Mouse (Mus musculus): ENCODE data around the gene Zmynd15. TPM values are rescaled to one million over a fixed set of nuclear protein-coding genes. Genes with fewer than 3 reads are reported as not detected.
"Not testable (repeated sequence)": the region's sequence is repeated elsewhere in the genome, so short reads cannot be mapped to it uniquely, and the experiment has no call there.

Zmynd15 gene
- total RNA-seq, 2 experiments from 2014 or later, result not detected

DNA sequence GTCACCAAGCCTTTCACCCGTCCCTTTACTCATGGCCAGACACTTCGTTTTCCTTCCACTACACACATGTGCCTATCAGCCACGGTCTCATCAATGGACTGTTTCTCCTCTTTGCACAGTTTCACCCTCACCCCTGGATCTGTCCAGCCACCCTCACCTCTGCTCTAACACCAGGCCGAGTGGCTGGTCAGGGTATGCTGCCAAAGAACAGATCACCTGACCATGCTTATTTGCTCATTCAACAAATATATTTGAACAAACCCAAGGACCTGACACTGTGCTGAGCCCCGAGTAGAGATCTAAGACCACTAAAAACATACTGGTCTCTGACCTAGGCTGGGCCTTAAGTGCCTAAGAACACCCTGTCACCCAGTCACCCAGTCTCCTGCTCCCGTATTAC, 14.6 kb upstream of the Zmynd15 start:
- no peak for ATAC-seq (replicated peaks; ENCODE audit: low FRiP score, poor library complexity, severe bottlenecking)

DNA sequence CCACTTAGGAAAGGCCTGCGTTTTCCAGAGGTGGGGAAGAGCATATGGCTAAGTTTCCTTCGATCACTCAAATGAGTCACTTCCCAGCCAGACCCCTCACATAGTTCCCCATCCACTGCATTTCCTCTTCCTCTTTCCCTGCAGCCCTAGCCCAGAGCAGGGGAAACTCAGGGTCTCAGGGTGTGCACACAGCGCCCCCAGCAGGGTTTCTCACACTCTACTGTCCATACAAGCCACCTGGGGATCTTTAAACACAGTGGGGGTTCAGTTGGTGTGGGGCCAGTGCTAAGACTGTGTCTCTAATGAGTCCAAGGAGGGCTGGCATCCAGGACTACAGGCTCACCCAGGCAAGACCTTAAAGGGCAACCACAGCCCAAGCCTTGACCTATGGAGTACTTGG, 12.5 kb upstream of the Zmynd15 start:
- ATAC-seq (replicated peaks; ENCODE audit: low FRiP score, poor library complexity, severe bottlenecking), result no peak

DNA sequence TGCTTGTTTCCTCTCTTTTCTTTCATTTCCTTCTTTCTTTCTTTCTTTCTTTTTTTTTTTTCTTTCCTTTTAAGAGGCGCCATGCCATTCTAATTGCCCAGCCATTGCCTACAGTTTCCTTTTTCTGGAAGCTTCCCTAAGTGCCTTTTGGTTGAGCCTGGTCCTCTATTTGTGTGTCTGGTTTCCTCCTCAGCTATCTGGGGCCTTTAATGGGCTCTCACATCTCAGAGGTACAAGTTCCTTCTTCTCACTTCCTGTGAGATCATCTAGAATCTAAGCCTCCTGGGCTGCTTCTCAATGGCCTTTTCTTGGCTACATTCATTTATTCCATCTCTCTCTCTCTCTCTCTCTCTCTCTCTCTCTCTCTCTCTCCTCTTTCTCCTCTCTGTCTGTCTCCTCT, 11.9 kb upstream of the Zmynd15 start:
- ATAC-seq (replicated peaks; ENCODE audit: low FRiP score, poor library complexity, severe bottlenecking), result no peak

DNA sequence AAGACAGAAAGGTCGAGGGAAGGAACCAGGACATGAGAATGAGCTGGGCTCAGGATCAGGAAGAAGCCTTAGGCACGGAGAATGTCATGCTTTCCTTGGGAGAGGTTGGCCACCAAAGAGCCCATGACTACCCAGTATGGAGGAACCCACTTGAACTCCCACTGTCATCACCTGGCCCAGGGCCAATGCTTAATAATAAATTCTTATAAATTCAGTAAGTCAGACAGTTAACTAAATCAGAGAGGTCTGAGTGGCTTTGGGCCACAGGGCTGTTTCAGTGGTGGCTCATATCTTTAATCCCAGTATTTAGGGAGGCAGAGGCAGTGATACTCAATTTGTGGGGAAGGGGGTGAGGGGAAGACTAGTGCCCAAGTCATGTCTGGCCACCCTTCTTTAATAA, 8.3 kb upstream of the Zmynd15 start:
- no peak for ATAC-seq (replicated peaks; ENCODE audit: low FRiP score, poor library complexity, severe bottlenecking)

DNA sequence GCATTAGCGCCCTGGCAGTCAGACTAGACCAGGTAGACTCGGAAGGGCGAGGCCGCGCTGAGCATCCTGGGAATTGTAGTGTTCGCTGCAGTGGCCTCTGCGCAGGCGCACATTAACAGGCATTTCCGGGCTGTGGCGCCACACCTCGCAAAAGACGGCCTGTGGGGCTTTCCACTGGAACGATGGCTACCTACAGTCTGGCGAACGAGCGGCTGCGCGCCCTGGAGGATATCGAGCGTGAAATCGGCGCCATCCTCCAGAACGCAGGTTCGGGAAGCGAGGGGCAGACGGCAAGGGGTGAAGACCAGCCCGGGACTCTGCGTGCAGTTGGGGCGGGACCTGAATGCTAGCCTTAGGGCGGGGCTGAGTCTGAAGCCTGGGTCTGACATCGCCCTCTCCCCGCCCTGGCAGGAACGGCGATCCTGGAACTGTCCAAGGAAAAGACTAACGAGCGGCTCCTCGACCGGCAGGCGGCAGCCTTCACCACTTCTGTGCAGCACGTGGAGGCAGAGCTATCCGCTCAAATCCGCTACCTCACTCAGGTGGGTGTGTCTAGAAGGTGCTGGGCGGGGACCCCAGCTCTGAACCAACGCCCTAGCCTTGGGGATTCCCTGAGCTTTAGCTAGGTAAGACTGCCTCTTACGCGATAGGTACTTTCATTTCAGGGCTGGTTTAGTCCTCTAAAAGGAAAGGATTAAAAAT, 7.3 kb upstream of the Zmynd15 start, which contains the start of gene Med11:
Med11 (plus strand) TSS at position 123 of the 702 bp plus-strand sequence.
- peak; percentile 94 for ATAC-seq (replicated peaks; ENCODE audit: low FRiP score, poor library complexity, severe bottlenecking)

DNA sequence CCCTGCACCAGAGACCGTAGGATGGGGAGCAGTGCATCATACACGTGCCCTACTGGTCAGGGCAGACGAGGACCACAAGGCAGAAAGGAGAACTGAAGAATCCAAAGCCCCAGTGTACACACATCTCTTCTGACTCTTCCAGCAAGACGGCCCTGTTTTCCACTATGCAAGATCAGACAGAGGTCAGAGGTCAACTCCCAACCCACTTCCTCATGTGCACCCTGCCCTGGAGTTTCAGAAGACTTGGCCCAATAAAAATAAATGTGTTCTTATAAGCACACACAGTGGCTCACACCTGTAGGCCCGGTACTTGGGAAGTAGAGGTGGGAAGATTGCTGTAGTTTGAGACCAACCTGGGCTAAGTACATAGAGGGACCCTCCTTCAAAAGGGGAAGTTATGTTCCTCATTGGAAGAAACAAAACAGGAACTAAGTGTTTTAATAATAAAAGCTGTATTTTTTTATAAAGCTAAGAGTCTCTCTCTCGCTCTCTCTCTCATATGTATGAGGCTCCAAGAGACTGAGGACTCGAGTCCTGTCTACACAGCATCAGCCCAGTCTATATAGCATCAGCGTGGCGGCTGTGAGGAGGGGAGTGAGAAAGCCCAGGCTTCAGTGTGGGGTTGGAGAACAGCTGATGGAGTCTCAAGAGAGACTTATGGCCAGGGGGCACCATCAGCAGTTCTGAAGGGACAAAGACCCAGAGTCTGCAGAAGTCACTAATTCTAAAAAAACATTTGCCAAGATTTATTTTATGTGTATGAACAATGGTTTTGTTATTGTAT, 5.8 kb upstream of the Zmynd15 start:
- no peak for ATAC-seq (replicated peaks; ENCODE audit: low FRiP score, poor library complexity, severe bottlenecking)

DNA sequence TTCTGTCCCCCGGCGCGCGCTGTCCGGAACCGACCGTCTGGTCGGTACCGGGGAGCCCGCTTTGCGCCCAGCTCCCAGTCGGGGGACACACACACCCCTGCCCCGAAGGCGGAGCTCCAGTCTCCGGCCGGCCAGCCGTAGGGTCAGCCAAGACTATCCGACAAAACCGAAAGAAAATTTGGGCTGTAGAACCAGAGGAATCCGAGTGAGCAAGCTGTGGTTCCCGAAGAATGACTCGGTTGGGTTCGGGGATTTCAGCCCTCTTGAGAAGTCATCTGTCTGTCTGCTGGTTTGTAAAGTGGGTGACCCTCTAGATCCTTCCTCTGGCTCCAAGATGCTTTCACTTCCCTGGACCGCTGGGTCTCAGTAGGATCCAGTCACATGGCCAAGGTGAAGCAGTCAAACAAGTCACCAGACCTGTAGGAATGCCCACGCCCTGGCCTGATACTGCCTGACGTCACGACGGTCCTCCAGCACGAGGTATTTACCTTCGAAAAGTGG, 418 bp downstream of the Zmynd15 start, which contains the start of gene Cxcl16:
Cxcl16 (minus strand) TSS at position 384 of the 501 bp plus-strand sequence.
- no peak for ATAC-seq (replicated peaks; ENCODE audit: low FRiP score, poor library complexity, severe bottlenecking)

DNA sequence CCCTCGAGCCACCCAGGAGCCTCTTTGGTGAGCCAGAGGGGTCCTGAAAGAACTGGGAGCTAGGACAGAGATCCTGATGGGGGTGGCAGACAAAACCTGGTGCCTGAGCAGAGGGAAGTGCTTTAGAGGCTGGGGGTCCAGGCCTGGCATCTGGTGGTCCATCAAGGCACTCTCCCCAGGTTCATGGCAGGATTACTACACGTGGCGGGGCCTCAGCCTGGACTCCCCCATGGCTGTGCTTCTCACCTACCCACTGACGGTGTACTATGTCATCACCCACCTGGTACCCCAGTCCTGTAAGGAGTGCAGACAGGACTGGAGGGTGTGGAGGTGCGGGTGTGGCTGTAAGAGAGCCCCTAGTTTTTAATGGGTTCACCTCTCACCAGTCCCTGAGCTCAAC, 4.7 kb downstream of the Zmynd15 start:
- ATAC-seq (replicated peaks; ENCODE audit: low FRiP score, poor library complexity, severe bottlenecking), result no peak

DNA sequence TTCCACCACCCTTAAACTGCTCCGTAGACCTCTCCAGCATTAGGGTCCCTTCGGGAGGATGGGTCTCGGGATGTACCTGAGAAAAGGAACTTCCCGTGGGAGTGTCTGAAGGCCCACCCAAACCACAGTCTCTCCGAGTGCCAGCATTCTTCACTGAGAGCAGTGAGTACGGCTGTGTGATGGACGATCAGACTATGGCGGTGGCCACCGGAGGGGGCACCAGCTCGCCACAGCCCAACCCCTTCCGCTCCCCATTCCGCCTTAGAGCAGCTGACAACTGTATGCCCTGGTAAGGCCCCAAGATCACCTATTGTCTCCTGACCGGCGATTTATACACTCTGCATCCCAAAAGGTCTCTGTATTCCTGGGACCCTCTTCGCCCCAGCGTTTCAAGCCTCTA, 6.0 kb downstream of the Zmynd15 start:
- no peak for ATAC-seq (replicated peaks; ENCODE audit: low FRiP score, poor library complexity, severe bottlenecking)

DNA sequence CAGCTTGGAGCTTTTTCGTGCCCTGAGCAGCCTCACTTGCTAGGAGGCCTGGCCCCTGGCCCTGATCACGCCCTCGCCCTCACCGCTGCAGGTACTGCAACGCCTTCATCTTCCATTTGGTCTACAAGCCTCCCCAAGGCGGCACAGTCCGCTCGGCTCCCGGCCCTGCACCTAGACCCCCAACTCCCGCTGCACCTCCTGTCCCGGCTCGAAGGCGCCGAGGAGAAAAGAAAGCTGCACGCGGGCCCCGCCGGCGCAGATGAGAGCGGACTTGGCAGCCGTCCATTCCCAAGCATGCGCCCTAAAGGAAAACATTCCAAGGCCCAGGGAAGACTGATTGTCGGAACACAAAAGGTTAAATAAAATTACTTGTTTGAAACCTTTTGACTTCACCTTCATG, 6.6 kb downstream of the Zmynd15 start:
- no peak for ATAC-seq (replicated peaks; ENCODE audit: low FRiP score, poor library complexity, severe bottlenecking)

DNA sequence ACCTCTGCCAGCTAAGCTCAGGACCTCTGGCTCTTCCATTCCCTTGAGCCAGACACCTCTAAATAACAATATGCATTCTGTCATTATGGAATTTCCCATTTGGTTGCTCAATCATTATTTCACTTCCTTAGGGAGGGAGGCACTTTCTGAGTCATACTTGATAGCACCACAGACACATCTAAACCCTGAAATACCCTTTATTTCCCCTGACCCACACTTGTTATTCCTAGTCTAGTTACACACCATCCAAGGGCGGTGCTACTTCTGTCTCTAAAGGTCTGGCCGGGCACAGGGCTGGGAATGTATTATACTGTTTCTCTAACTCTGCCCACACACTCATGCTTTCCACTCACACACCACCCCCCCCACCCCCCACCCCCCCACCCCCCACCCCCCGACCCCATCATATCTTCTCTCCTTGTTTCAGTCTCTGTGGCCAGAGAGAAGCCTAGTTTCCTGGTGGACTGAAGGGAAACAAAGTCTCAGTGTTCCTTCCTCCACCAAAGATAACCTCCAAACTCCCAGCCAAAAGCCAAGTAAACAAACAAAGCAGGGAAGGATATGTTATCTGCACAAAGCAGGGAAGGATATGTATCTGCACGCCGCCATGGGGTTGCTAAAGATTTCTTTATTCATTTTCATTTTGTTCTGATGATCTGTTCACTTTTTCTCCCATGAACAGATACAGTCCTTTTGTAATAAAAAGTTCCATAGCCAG, 8.8 kb downstream of the Zmynd15 start:
- ATAC-seq (replicated peaks; ENCODE audit: low FRiP score, poor library complexity, severe bottlenecking), result no peak

DNA sequence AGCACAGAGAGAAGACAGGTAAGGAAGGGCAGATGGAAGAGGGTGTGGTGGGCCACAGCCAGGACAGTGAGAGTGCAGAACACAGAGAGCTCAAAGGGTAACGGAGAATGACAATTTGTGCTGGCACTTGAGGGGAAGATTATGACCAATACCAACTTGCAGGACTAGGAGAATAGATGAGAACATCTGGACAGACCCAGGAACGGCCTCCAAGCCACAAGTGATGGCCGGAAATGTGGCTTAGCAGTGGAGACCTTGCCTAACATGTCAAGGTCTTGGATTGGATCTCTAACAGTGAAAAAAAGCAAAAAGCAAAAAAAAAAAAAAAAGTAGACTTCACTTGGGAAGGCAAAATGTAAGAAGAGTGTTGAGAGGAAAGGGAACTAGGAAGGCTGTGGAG, 10.5 kb downstream of the Zmynd15 start:
- no peak for ATAC-seq (replicated peaks; ENCODE audit: low FRiP score, poor library complexity, severe bottlenecking)

DNA sequence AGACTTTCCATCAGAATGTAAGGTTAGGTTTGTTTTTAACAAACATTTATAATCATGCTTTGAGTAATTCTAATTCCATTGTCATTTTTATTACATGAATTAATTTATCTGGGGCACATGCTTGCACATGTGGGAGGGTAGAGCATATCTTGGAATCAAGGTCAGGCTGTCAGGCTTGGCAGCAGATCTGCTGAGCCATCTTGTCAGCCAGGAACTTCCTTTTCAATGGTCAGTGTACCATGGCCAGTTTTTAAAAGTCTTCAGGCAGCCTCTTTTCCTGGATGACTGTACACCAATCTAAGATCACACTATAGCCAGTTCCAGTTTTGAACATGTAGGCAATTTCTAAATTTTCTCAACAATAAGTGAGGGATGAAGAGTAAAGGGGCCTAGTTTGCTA, 13.5 kb downstream of the Zmynd15 start:
- ATAC-seq (replicated peaks; ENCODE audit: low FRiP score, poor library complexity, severe bottlenecking), result no peak

DNA sequence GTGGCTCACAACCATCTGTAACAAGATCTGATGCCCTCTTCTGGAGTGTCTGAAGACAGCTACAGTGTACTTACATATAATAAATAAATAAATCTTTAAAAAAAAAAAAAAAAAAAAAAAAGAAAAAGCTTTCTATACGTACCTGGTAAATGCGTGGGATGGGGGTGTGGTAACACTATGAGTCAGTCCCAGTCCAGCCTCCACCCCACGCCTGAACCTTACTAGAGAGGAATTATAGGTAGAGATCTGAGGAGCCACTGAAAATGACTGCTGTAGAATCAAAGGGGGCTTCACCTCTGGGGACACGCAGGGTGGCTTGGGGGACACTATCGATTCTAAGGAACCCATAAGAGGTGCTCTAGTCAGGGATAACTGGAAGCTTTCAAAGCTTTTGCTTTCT, 14.1 kb downstream of the Zmynd15 start:
- ATAC-seq (replicated peaks; ENCODE audit: low FRiP score, poor library complexity, severe bottlenecking), result not testable (repeated sequence)

DNA sequence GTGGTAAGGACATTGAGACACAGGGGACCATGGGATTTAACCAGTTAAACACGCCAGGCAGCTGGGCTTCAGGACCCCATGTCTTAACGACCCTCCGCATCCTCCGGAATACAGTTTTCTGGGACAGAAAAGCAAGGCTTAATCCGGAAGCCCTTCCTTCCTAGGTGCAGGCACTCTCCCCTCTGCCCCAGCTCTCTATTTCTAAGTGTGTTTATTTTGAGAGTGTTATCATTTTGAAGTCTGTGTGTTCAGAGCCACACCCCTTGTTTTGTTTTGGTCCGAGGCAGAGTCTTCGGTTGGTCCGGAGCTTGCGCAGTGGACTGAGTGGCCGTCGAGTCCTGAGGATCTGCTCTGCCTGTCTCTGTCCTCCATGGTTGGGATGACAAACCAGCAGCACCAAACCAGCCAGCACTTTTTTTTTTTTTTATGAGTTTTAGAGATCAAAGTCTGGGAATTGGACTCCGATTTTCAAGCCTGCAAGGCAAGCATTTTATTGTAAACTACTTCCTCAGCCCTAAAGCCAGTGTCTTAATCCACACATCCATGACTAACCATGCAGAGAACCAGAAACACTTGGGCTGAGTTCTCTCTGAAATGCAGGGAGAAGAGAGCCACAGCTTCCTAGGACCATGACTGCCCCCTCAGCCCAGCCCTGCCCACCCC, 15.8 kb downstream of the Zmynd15 start:
- no peak for ATAC-seq (replicated peaks; ENCODE audit: low FRiP score, poor library complexity, severe bottlenecking)

DNA sequence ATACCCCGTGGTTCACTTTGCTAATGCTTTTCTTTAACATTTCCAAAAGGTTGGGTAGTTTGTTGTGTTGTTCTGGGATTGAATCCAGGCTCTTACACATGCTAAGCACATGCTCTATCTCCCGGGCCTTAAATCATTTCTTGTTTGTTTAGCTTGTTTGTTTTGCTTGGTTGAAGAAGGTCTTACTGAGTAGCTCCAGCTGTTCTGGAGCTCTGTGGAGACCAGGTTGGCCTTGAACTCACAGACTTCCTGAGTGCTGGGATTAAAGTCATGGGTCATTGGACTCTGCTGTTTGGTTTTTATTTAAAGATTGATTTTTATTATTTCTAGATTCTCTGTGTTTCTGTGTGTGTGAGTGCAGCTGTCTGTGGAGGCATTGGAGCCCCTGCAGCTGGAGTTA, 26.3 kb downstream of the Zmynd15 start:
- ATAC-seq (replicated peaks; ENCODE audit: low FRiP score, poor library complexity, severe bottlenecking), result no peak

DNA sequence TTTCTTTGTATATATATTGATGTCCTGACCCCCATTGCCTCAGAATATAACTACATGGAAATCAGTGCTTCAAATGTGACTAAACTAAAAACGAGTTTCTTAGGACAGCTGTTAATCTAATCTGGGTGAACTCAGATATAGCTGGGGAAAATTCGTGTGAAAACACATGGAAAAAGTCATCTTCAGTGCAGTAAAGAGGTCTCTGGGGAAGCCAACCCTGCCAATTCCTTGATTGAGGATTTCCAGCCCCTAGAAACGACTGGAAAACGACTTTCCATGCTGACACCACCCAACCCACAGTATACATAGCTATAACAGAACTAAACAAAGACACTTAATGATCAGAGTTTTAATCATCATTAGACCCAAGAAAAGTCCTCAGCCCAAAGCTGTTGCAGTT, 28.6 kb downstream of the Zmynd15 start:
- no peak for ATAC-seq (replicated peaks; ENCODE audit: low FRiP score, poor library complexity, severe bottlenecking)

DNA sequence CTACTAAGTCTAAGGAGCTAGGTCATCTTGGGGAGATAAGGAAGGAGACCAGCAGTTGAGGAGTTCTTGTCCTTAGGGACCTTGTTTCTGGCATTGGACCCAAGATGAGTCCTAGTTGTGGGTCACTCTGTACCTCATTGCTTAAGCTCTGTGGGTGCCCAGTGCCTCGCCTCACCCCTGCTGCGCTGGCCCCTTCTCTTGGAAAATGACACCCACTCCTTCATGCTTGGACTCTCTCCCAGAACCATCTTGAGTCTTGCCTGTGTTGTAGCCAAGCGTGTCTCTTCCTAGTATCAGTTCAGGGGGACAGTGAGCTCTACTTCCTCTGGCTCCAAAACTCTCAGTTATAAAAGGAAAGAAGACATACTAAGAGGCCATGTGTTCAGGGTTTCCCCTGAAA, 29.9 kb downstream of the Zmynd15 start:
- ATAC-seq (replicated peaks; ENCODE audit: low FRiP score, poor library complexity, severe bottlenecking), result no peak

DNA sequence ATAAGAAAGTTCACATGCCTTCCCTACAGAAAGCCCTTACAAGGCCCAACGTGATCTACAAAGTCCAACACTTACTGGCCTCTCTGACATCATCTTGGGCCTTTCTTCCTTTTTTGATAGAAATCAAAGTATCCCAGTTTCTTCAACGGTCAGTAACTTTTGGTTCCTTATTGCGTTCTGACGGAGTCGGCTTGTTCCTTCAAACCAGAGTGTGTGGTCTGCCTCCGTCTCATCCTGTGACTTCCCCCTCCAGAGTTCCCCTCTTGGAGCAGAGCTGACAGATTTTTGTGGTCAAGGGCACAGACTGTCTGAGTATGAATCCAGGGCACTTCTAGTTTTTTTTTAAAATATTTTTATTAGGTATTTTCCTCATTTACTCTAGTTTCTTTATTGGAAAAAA, 30.5 kb downstream of the Zmynd15 start:
- no peak for ATAC-seq (replicated peaks; ENCODE audit: low FRiP score, poor library complexity, severe bottlenecking)
